Mouse (Mus musculus): ENCODE results near the gene Lyst.

DNA sequence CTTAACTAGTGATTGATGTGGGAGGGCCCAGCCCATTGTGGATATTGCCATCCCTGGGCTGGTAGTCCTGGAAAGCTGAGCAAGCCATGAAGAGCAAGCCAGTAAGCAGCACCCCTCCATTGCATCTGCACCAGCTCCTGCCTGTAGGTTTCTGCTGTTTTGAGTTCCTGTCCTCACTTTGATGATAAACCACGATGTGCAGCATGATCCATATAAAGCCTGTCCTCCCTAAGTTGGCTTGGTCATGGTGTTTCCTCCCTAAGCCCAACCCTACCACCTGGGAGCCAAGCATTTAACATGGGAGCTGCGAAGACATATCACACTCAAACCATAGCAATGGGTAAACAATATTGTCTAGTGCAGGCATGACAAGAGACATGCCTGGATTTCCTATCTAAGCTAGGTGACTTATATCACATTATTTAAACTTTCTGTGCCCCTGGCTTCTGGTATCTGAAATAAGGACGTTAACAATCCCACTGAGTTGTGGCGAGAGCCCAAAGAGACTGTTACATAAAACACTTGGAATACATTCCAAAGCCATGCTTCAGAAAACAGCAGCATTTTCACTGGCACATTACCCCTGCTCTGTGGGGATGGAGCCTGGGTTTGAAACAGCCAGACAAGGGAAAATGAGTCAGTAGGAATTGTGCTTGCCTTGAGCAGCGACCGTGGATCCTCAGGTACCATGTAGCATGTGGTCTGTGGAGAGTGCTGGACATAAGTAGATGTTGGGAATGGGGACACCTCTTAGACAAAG lies 41.6 kb upstream of the Lyst start:
- TF ChIP-seq CTCF (IDR thresholded peaks at IDR 0.05; ENCODE audit: low read depth, low read length) (no peak), POLR2A (IDR thresholded peaks at IDR 0.05; ENCODE audit: borderline replicate concordance, low read depth, low read length) (no peak)
